Mouse (Mus musculus) embryo, embryonic 10.5 days (tissue): ENCODE data around the gene Camsap2.

Experiments used
- DNase-seq: peaks from one replicate; pipeline ENCODE4 v3.0.0-alpha.2; 2015; ENCODE audit warnings: low spot score

Camsap2 gene

DNA sequence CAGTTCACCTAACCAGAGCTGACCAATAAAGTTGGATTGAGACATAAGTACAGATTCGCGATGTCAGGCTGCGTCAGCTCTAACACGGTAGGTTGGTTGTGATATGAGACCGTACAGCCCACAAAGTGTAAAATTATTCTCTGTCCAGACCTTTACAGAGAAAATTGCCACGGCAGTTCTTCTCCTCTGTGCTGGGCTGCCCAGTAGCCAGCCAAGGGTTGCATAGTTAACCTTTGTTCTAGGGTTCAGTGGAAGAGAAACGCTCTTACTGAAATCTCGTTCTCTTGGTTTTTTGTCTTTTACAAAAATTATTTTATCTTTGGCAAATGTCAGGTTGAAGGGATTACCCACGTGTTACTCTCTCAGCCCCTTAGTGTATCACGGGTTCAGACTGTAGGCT lies 123.5 kb downstream of the Camsap2 start:
- no peak for DNase-seq

DNA sequence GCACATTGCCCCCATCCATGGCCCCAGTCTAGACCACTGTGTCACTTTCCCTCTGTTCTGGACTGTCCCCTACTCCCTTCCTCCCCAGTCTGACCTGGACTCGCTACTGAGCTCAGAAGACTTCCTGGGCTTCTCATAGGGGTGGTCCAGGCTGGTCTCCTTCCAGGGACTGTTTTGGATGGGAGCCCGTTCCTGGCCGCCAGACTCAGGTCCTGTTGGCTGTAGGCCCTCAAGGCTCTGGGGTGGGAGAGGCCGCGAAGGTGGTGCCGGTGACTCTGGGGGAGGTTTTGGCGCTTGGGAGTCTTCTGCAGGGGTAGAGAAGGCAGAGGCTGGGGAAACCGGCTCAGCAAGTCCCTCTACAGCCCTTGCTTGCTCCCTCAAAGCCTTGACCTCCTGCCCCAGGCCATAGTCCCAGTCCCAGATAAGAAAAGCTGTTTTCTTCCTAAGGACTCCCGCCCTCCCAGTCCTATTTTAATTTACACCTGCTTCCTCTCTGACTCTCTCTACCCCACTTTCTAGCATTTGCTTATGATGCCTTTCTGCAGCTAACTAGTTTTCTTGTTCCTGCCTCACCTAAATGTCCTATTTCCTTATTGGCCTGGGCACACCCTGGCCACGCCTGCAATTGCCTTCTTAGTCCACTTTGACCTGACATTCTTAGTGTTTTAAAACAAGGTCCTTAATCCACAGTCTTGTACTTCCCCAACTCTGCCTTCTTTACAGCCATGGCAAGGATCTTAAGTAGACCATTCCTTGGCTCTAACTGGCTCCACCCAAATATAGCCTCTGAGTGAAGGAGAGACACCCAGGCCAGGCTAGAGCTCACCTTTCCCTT lies 125.7 kb downstream of the Camsap2 start:
- DNase-seq = no peak
